Mouse (Mus musculus) frontal cortex, postnatal 14 days (tissue): ENCODE results near the gene Sec14l1.
A peak's percentile ranks its signal among the peaks of the same experiment; 100 is the strongest.

Experiments used
- DNase-seq, 2 experiments: peaks; one replicate each; pipeline ENCODE4 v3.0.0; 2022; ENCODE audit warnings: low spot score in 2 of 2

Gene Sec14l1

DNA sequence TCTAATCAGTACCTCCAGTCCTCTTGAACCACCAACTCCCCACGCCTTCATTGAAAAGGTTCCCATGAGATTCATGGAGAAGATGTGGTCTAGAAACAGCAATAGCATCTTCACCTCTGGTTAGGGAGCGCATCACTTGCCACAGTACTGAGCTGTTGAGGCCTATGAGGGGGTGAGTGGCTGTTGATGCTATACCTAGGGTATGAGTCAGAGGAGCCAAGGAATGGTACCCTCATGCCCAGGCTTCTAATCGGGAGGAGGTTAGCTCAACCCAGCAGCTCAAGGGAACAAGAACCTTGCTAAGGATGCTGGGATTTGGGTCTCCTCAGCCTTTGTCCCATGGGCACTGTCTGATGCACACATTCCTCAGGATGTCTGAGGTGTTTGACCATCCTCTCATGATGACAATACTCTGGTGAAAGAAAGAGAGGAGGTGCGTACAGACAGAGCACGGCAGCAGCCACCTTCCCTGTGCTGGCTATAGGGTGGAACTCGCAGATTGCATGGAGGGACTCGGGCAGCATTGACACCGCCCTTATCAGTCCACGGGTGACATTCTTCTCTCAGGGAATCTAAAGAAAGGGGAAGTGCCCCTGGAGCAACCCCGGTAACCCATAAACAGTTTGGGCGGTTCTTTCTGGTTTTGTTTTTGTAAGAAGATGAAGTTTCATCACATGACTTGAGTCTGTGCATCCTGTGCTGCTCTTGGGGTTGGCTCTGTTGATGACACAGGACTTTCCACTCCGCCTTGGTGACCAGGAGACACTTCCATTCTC is 5.6 kb upstream of the Sec14l1 start:
- no peak for DNase-seq

DNA sequence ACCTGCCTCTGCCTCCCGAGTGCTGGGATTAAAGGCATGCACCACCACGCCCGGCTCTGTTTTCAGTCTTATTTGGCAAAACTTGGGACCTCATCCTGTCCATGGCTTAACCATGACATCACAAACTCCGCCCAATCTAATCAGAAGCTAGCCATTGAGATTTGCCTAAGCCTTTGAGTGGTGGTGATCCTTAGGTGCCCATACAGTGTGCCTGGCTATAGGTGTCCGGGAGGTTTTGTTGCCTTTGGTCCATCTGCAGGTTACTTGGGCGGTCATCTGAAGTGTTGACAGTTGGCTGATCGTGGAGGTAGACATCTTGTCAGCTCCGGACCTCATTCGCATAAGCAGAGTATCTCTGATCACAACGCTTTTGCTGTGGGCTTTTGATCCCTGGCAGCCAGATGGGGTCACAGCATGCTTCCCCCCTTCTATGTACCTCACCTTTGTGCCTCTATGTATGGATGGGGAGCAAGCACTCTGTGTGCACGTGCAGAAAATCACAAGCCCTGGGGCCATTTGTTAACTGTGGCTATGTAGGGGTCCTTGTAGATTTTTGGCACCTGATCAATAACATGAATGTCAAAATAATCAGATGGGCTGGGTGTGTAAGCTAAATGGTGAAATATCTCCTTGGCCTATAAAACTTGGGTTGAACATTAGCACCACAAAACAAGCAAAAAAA is 2.9 kb upstream of the Sec14l1 start:
- DNase-seq, result no peak

DNA sequence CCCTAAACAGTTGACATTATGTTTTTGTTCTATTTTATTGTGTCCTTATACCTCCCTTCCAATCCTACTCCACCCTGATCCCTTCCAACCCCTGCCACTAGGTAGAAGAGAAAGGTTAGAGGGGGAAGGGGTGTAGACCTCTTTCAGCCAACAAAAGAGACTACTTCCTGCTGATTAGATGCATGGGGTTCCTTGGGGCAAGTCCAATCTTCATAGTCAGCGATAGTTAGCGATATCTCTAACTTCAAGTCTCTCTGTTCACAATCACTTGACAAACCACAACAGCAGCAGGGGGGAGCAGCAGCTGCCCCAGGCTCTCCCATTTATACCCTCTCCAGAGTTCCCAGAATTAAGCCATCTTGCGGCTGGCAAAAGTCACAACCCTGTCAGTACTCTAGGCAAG is 2.3 kb upstream of the Sec14l1 start:
- DNase-seq, result no peak

DNA sequence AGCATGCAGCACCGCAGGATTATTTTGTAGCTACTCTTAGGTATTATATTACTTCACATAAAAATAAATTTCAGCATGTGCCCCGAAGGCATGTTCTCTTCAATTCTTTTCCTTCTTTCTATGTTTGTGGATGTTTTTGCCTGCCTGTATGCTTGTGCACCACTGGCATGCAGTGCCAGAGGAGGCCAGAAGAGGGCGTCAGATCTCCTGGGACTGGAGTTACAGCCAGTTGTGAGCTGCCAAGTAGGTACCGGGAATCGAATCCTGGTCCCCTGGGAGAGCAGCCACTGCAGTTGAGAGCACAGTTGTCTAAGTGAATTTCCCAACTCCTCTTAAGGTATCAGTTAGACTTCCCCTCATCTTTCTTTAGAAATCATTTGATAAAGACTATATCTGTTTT is 1.6 kb upstream of the Sec14l1 start:
- no peak for DNase-seq

DNA sequence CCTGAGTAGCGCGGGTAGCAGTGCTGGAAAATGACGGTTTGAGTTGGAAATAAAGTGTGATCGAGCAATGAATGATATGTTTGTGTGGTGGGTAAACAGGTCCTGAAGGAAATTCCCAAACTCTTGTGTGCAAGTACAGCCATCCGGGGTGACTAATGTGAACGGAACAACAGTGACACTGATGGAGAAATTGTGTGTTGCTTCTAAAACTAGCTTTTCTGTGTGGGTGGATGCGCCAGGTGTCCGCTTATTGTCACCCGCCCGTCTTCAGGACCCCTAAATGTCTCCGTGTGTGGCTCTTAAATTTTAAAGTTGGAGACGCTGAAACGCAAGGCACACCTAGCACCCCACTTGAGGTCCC is 757 bp upstream of the Sec14l1 start:
- no peak for DNase-seq

DNA sequence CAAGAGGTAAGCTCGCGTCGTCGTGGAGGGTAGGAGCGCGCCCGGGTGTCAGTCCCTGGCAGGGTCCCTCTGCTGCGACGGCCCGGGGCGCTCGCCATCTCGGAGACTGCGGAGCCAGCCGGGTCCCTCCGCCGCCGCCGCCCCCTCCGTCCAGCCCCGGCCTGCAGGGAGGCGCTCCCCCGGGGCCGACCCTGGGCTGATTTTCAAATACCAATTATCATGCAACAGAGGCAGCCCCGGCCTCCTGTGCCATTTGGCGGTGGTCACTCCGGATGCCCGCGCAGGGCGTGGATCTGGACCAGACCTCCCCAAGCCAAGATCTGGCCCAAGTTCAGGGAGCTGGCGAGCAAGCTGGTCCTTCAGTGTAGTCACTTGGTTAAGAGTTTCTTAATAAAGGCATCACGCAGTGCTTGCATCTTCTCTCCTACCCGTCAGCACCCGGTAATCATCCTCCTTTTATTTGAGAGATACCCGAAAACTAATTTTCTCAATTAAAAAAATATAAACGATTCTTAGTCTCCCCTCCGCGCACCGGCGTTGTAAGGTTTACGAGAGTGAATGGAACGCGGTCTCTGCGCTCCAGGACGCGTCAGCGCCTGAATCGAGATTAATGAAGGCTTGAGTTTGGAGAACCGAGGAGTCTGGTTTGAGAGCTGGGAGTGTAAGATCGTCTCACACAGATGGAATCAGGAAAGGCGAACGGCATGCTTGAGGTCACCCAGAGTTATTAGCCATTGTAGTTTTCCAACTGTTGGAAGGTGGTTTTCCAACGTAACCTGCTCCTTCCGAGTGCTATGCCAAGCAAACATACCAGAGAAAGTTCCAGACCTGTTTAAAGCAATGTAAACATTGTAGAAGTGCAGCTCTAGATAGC is 615 bp downstream of the Sec14l1 start:
- DNase-seq, result peak in 1 of 2 experiments; percentile 66

DNA sequence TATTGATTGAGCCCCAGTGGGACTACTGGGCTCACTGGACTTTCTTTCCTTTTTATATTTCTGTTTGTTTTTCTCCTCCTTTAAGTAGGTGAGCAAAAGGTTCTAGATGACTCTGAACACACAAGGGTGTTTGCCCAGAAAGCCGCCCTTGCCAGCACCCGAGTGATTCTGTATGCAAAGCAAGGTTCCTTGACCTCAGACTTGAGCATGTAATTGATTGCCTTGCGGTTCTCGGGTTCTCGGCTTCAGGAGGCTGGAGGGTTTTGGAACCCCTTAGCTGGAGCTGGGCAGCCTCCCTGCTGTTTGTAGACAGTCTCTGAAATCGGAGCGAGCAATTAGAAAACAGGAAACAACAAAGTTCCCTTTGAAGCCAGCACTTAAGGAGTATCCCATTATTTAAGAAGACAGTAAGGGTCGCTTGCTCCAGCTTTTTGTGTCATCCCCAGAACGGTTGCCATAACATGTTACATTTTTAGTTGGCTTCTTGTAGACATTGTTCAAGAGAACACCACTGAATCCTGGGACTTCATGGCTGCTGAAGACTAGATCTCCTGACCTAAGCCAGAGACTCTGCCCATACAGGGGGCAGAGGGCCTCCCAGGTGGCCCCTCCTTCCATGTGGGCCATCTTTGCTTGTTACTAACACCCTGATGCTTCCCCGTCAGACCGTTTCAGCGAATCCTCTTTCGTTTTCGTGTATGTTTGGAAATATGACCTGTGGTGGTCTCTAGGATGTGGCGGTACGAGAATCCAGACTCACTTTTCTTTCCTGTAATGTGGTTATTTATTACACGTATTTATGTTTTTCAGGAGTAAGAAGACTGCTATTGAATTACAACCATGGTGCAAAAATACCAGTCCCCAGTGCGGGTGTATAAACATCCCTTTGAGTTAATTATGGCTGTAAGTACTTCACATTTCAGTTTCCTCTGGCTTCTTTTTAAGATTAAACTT is 1.7 kb downstream of the Sec14l1 start:
- no peak for DNase-seq

DNA sequence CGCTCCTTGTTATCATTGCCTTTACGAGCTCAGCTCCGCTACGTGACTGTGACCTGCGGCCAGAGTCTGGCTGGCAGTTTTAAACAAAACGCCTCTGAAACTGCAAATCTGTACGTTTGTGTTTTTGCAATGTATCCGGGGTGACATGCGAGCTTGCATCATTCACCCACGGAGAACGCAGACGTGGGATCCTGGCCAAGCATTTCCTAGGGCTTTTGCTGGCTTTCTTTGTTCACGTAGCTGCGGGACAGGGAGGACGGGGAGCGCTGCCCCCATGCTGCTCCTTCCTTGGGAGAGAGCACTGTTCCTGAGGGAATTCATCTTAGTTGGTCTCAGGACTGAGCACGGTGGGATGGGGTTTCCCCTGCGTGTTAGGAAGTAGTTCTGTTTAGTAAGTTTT is 2.4 kb downstream of the Sec14l1 start:
- DNase-seq, result no peak

DNA sequence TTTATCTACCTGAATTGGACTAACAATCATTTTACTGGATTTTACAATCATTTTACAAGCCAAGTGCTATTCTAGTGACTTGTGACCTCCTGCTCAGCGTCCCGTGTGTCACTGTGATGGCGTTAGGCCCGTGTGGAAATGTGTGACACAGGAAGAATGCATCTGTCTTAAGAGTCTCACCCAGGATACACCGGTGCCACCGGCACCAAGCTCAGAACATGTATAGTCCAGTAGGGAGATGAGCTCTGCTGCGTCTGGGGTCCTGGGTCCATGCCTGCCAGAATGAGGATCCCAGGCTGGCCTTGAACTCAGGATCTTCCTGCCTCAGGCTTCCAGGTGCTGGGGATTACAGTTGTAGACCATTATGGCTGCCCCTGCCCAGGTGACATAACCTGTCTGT is 2.8 kb downstream of the Sec14l1 start:
- no peak for DNase-seq

DNA sequence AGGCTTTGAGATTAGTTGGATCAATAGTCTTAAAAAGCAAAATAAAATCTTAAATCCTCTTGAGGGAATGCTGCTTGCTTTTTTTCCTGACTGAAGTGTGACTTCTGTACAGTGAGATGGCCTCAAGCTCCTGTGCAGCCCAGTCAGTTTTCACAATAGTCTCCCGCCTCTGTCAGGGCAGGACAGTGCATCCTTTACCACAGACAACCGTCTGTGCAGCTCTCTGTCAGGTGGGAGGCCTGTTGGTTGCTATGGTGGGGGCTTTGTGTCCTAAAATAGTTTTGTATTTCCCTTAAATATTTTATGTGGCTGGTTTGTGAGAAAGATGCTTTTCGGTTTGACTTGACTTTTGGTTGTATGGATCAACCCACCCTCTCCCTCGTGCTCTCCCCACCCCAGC is 3.3 kb downstream of the Sec14l1 start:
- DNase-seq, result no peak

DNA sequence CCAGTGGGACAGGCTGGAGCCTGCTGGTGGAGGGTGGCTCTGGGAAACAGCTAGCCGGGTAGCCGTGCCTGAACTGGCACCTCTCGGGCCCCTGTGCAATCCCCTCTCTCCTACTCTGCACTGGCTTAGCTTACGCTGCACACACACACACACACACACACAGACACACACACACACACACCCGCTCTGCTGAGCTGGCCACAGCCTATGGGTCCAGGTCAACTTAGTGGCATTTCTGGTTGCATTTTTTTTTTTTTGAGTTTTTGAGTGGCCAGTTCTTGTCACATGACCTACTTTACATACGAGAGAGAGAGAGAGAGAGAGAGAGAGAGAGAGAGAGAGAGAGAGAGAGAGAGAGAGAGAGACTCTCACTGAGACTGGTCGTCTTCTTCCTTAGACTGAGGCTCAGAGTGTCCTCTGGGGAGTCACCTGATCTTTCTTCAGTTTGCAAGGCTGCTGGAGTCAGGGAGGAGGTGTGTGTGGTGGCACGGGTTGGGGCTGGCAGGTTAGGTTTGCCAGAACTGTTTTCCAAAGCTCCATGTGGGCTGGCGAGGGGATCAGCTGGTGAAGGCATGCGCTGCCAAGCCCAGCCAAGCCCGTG is 3.9 kb downstream of the Sec14l1 start:
- no peak for DNase-seq

DNA sequence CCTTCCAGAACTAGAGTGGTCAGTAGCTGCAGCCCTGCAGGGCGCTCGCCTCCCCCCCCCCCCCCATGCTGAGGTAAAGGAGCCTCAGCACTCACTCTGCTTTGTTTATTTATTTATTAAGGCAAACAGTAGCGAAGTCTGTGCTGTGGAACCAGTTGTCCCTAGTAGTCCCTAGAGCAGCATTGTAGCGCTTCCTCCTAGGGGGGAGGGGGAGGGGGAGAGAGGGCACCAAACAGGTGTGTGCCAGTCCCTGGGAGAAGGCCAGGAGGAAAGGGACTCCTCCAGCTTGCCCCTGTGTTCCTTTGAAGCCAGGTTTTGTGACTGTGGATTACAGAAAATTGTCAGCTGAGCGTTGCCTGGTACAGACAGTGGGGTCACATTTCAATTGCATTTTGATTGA is 4.8 kb downstream of the Sec14l1 start:
- DNase-seq, result no peak

DNA sequence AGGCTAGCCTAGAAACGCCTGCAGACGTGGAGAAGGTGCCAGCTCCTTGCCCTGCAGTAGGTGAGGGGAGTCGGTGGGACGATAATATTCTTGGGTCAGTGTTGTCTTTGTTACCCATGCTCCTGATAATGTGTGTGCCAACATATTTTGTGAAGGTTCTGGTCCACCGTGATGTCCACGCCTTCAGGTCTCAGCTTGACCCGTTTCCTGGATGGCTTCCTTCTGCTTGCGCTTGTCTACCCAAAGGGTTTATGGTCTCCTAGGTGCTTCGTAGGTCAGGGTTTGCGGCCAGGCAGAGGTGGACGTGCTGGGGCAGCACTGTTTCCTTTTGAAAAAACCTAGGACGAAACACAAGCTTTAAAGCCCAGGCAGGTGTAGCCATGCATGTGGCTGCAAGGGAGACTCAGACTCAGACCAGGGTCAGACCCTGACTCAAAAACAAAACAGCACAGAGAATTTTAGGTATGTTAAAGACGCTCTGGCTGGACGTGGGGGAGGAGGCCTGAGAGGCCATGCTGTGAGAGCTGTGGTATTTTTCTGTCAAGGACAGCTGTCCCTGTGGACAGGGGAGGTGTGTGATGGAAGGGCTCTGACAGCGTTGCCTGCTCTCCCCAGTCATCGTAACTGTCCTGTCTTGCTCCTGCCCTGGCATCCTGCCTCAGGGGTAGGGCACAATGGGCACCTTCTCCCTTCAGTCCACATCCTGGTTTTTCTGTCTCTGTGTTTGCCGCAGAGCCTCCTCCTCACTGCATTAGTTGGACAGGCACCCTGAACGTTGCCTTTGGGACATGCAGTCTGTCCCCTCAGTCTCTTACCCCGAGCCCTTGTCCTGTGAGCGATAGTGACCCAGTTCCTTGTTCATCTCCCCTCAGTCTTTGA is 5.6 kb downstream of the Sec14l1 start:
- no peak for DNase-seq

DNA sequence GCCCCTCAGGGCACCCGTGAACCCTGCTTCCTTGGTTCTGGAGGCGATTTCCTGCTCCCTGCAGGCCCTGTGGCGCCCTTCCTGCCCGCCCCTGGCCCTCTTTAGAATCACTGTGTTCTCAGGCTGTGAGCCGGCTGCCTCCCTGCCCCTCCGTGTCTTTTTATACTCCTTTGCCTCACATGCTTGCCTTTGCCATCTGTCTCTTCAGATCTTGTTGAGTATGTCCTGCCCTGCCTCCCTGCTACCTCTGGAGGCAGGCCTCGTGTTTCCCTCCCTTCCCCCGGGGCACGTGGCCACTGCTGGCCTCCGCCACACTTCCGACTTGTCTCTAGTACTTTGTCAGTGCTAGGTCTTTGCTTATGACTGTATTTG is 6.2 kb downstream of the Sec14l1 start:
- no peak for DNase-seq

DNA sequence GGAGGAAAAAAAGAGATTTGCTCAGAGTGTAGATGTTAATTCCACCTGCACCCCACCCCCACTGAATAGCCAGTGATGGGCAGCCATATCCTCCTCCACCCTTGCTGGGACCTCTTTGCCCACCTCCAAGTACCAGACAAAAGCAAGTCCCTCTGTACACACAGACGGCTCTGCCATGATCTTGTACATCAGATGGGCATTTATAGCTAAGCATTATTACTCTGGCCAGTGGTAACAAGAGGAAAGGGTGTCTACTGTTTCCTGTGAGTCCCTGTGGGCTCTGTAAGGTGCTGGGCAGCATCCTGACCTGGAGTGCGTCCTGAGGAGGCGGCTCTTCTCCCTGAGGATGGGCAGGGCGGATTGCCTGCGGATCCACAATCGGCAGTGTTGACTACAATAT is 7.0 kb downstream of the Sec14l1 start:
- DNase-seq, result no peak

DNA sequence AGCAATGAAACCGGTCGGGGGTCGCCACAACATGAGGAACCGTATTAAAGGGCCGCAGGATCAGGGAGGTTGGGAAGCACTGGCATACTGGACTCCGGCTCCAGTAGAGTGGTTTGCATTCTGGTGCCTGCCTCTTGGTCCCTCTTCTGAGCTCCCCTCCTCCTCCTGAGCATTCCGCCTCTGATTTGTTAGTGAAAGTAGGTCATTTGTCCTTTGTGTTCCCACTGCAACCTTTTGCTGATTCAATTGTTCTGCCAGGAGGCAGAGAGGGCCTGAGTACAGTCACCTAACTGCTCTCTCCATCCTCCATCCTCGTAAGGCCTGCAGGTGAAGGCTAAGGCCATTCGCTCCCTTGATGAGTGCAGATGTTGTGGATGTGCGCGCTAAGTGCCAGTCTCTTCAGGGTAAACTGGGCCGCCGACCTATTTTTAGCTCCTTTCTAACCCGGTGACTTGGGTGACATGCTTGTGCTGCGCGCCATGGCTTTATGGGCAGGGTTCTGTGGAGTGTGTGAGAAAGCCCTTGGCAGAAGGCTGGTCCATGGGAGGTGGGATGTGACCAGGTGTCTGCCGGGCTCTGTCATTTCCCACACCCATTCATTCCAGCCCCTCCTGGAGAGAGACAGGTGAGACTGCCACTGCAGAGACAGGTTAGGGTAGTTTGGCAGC is 8.6 kb downstream of the Sec14l1 start:
- DNase-seq, result no peak

DNA sequence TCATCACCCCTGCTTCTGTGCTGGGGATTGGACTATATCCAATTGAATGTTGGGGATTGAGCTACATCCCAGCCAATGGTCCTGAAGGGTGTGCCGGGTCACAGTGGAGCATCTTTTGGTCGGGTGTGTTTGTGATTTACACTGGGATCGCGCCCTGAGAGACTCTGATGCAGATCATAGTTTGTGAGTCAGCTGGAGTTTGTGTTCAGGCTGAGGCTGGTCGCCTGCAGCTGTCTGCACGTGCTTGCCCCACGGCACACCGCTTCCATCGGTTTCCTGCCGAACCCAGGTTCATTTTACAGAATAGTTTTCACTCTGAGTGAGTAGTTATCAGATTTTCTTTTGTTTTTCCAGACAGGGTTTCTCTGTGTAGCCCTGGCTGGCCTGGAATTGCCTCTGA is 9.6 kb downstream of the Sec14l1 start:
- no peak for DNase-seq

DNA sequence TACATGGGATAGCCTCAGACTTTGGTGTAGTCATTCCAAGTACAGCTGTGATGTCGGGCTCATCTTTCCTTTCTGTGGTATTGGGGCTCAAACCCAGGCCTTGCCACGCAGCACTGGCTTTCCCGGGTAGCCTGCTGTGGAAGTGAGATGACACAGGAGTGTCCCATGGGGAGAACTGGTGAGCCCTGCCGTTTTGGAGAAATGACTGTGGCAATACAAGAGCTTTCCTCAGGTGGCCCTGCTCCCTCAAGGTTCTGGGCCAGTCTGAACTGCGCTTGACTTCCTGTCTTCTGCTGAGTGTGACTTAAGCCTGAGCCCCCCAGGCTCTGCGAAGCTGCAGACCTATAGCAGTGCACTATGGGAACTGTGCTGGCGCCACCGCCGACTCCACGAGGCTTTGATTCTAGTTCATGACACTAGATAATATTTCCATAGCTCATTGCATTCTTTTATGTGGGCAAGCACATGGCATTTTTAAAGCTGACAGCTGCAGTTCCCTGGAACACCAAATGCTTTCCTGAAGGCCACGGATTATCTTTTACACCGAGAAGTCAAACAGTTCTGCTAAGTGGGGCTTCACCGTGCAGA is 12.4 kb downstream of the Sec14l1 start:
- DNase-seq, result no peak

DNA sequence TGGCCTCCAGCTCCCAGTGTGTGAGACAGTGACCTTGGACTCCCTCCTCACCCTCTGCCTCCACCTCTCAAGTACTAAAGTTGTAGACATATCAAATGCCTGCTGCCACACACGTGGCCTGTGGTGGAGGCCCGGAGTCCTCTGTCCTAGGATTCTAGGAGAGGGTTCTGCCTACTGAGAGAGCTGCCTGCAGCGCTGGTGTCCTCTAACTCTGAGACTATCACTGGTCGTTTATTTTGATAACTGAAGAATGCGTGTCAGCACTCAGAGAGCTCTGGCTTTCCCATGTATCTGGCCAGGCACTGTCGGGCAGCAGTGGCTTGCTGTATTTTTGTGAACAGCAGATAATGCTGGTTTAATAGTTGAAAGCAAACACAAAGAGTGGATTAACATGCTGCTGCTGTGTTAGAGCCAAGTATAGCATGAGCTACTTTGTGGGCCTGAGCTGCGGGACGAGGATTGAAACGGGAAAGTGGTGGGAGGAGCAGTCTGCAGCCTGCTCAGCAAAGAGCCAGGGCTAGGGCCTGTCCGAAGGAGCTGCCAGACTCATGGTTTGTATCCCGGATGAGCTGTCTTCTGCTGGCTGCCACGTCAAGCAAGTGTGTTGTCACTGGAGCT is 13.1 kb downstream of the Sec14l1 start:
- DNase-seq, result no peak
